Mouse (Mus musculus): ENCODE measurements around the gene Gbx2.
A peak's percentile ranks its signal among the peaks of the same experiment; 100 is the strongest.

DNA sequence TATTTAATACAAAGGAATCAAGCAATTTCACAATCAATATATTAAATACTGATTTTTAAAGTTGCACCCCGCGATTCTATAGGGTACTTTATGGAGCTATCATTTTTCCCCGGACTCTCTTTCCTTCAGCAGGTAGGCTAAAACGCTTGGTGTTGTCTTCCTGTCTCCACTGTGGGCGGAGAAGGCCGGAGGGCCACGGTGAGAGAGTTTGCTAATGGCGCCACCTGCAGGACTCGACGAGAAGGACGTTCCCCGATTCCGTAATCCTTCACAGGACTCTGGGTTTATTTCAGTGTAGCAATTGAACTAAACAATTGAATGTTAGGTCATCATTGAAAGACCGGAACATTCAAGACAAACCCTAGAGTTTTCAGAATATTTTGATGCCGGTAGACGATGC, 12.2 kb upstream of the Gbx2 start:
- TF ChIP-seq POLR2A (IDR thresholded peaks at IDR 0.05; ENCODE audit: borderline replicate concordance, extremely low read depth, low read depth, low read length) (no peak), CTCF (IDR thresholded peaks at IDR 0.05; ENCODE audit: insufficient read depth, low read length) (peak; percentile 93)
